Mouse (Mus musculus) liver, postnatal 0 days (tissue): Measurements from ENCODE around the gene Rnf144b.

Experiments used
- CTCF ChIP-seq: sonication (generic); IDR thresholded peaks from 2 replicates; pipeline ENCODE4 v1.5.1; 2016; ENCODE audit warnings: antibody characterized with exemption, low read depth
- EP300 ChIP-seq: IDR thresholded peaks from 2 replicates; pipeline ENCODE4 v1.6.1; 2016; ENCODE audit warnings: antibody characterized with exemption, low read depth, mild to moderate bottlenecking

DNA sequence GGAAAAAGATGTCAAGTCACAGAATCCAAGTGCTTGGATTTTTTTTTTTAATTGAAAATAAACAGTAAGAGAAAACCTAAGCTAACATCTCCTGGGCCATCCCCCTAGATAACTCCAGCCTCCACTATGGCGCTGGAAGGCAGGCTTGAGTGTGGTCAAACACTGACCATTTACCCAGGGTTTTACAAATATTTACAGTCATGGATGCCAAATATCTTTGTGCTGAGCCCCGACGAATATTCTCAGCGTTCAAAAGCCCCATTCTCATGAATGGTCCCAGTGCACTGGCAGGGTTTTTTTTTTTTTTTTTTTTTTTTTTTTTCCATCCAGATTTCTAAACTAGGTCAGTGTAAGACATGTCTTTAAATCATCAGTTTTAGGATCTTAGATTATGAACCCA, 73.0 kb downstream of the Rnf144b start:
- TF ChIP-seq CTCF (no peak), EP300 (no peak)
